Mouse (Mus musculus): ENCODE measurements around the gene Dip2c.

Gene Dip2c

DNA sequence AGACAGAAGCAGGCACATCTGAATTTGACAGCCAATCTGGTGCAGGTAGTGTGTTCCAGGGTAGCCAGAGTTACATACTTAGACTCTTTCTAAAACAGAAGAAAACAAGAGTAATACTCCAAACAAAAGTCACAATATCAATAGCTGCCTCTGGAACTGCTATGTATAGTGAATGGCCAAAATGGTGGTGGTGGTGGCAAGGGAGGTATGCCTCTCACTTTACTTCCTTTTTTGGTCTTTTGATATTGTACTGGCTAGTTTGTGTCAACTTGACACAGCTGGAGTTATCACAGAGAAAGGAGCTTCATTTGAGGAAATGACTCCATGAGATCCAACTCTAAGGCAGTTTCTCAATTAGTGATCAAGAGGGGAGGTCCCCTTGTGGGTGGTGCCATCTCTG is 148.1 kb downstream of the Dip2c start:
- no peak for DNase-seq

DNA sequence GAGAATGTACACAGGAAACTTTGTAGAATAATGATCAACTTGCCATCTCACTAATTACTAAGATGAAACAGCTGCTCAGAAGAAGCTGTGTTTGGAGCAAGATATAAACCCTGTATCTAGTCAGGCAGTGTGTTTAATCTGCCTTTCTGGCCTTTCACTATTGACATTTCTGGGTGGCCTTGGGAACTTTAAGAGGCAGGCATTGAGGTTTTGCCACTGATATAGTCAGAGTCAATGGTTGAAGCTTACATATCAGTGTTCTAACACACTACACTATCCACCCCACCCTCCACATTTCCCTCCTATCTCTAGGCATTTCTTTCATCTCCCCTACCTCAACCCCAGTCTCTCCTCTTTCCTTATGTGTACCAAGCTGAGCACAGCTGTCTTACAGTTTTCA is 149.9 kb downstream of the Dip2c start:
- no peak for DNase-seq

DNA sequence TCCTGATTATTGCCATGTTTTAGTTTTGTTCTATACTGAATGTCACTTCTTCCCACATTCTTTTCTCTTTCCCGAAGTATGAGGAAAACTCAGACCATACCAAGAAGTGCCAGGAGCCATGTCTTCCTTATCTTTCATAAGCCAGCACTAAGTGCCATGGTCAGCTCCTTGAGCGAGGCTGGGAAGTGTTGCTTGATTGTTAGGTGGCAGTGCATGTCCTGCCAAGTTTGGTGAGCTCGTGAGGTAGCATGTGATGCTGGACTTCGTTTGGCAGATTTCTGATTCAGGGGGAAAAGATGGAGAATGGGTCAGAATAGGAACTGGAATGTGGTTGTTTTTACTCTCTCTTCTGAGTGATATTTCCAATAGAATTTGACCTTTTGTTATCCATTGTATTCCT is 150.5 kb downstream of the Dip2c start:
- peak; percentile 14 to 29 for DNase-seq

DNA sequence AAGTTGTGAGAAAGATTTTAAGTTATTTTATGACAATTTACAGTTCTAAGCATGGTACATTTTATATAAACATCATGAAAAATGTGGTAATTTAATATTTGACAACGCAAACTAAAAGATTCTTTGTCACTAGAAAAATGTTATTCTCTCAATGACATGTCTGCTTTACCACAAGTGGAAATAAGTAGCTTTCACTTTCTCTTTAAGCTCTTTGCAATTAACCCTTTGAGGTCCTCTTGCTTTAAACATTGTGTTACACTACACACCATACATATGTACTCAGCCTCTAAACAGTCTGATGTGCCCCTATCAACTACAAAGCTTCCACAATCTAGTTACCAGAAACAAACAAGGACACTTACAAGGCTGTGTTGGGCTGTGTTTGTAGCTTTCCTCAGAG is 153.6 kb downstream of the Dip2c start:
- DNase-seq: no peak

DNA sequence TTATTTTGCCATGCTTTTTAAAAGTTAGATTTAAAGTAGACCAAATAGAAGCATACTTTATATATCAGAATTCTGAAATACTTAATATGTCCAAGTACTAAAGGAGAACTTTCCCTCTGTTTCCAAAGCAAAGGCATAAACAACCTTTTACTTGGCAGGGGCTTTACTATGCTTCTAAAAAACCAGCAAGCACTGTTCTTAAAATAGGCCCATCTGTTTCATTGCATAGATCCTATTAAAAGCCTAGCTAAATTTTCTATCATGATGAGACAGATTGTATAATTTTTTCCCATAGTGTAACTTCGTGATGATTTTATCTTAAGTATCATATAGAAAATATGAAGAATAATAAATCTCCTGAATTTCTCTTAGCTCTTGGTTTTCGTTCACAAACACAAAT is 154.4 kb downstream of the Dip2c start:
- no peak for DNase-seq

DNA sequence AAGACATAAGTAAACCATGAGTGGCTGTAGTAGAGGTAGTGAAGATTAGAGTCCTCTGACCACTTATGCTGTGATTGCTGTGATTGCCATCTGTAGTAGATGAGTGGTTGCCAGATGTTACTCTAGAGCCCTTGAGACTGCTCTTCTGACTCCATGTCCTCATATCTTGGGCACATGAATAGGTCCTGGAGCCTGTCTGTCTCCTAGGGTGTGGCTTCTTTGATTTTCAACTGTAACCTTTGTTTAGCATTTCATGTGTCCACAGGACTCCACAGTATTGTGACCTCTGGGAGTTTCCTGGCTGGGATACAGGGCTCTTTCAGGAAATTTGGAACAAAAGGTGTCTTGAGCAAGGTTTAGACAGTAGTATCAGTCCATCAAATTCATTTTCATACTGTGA is 155.1 kb downstream of the Dip2c start:
- no peak for DNase-seq

DNA sequence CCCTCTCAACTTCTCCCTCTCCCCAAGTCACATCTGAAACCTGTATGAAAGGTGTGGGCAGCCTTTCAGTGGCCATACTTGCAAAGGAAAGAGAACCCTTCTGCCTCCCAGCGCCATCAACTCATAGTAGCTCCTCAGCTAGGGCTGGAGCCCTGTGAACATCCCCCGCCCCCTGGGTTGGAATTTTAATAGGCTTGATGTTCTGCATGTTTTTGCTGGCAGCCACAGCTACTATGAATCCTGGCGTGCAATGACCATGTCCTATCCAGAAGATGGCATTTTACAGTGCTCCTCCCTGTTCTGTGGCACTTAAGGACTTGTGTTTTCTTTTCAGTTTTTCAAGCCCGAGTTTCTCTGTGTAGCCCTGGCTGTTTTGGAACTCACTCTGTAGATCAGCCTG is 166.7 kb downstream of the Dip2c start:
- no peak for DNase-seq

DNA sequence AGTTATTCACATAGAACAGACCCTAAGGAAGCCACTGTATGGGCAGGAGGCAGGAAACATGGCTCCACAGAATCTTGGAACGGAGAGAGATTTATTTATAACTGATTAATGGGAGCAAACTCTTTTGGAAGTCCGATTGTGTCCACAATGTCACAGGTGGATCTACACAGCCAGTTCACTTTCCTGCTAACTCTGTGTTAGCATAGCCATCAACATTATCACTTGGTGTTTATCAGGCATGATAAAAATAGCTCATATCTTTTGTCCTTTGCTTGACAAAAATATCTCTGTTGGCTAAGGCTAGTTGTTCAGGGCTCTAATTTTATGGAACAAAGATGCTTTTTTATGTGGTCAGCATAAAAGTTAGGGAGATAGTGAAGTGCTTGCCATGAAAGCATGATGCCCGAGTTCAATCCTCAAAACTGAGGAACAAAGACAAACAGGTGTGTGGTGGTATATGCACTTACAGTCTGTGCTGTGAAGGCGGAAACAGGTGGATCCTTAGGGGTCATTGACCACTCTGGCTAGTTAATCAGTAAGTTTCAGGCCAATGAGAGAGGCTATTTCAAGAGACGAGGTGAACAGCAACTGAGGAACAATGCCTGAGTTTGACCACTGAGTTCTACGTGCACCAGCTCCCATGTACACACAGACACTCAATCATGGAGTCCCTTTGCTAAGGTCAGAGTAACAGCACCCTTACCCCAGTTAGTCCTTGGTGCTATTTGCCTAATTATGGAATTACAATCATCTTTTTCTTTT is 169.4 kb downstream of the Dip2c start:
- no peak for DNase-seq

DNA sequence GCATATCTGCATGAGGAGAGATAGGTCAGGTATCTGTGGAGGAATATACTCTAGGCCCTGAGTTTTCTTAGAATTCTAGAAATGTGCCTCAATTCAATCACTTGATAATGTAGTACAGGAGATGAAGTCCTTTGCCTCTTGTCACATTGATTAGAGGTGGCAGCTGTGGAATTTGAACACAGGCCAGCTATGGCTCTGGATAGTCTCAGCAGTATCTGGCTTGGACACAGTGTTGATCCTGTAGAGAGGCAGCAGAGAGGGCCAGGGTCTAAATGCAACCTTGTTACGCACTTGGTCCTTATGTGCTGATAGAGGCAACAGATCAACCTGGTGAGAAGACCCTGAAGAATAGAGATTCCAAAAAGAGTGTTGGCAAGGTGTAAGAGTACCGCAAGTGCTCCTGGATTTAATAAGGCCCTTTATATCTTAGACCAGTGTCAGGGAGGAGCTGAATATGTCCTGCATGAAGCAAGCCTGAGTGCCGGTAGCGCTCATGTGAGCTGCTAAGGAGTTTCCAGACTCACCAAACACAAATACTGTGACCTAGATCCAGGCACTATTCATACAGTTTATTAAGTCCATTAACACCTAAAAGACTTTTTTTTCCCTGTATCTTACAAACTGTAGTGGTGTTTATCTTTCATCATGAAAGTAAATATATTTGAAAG is 170.3 kb downstream of the Dip2c start:
- no peak for DNase-seq

DNA sequence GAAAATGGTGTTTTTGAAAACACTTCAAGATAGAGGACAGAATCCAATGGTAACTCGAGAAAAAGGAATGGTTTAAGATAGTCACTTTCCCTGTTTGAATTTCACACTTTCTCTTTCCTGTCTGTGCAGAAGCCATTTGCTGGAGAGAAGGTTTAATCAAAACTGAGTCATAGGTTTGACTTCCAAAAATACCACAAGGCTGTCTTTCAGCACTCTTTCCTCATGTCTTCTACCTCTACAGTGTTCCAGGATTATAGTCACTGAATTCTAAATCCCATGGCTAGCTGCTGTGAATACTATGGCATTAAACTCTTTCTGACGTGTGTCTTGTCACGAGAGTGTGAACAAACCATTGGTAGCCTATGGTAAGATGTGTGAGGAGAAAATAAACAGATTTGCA is 173.9 kb downstream of the Dip2c start:
- no peak for DNase-seq

DNA sequence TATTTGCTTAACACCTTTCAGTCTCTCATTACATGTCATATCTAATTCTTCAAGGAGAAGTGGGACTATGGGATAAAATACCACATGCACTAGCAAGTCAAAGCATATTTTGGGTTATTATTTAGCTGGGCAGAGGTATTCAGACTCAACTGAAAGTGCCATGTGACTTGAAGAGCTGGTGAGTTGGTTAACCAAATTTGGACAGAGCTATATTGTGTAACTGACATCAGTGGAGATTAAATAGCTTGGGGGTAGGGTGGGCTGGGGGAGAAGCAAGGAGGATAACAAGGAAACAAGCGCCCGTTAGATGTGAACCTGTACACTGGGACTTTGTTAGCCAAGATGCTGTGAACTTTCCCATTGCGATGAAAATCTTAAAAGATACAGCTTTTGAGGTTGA is 175.6 kb downstream of the Dip2c start:
- no peak for DNase-seq

DNA sequence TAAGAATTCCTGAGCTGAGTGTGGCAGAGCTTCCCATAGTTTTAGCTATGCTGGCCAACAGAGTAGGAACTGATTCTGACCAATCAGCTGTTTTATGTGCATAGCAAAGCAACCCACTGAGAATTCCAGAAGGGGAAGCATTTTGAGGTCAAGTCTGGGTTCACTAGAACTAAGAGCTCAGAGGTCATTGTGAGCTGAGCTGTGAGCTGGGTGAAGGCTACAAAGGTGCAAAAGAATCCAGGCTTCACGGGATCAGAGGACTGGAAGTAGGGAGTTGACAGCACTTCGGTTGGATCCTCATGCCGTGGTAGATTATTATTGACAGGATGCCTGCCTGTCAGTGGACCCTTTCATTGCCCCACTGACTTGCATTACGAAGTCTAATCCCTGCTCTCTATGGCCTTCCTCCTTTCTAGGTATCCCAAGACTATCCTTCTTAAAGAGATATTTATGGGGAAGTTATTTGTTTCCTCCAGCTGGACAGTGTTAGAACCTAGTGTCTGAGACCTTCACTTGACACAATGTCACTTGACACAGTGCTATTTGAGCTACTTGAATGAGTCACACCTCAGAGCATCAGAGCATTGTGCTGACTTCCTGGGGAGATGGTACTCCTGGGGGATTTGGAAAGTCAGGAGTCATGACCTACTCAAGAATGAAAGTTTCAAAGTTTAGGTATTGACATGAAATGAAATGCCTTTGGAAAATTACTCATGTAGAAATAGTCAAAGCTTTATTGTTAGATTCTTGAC is 178.3 kb downstream of the Dip2c start:
- DNase-seq: no peak

DNA sequence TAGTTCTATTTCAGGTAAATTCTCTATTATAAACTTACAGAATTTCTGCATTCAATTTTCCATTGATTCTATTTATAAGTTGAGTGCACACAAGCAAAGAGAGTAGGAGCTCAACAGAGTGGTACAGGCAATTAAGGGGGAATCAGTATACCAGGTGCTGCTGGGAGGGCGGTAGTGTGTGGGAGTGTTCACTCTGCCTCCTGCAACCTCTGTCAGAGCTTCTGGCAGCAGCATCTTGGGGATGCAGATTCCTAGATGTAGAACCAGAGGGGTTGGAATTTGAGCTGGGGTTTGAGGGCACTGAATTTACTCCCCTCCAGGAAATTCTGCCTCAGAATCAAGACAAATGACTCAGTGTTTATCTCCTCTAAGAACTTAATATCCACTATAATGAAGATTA is 179.7 kb downstream of the Dip2c start:
- DNase-seq: no peak

DNA sequence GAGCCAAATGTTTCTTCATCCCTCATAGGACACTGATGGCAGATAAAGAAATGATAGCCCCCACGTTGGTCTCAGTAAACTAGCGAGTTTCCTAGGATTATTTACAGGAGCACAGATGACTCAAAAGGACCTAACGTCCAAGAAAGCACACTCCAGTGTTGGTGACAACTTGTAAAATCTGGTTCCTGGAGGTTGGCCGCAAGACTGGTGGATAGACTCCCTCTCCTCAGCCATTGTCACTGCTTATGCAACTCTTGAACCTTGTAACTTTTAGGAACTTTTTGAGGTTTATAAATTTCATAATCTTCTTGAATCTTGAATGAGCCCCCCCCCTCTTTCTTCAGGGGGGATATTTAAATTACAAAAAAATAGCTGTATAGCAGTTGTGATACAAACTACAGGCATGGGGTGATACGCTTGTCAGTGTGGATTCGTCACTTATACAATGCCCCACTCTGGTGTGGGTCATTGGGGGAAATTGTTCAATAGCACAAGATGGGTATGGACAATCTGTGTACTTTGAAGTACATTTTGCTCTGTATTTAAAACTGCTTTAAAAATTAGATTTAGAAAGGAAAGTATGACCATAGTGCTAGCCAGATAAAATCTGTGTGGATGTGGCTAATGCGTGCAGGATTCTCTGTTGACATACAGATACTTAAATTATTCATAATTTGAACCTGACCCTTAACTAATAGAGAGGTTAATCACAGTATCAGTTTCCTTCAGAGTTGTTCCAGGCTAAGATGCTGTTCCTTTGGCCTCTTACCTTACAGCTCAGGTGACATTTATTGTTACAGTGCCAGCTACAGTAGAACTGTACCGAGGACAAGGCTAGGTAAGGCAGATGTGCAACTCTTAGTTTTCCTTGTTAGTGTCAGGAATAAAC is 181.3 kb downstream of the Dip2c start:
- no peak for DNase-seq

DNA sequence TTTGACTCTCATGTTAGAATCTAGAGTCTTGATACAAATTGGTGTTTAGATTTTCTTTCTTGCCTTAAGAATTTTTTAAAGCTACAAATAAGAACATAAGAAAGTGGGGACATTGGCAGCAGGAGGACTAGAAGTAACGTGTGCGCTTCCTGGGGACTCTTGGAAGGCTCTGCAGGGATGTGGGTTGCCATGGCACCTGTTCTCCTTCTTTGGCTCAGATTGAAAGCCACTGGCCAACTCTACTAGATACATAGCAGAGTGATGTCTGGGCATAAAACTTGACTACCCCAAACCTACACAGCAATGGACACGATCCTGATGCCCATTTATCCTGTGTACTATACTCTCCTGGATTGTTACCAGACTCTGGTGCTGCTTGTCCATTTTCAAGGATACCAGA is 188.1 kb downstream of the Dip2c start:
- DNase-seq: no peak

DNA sequence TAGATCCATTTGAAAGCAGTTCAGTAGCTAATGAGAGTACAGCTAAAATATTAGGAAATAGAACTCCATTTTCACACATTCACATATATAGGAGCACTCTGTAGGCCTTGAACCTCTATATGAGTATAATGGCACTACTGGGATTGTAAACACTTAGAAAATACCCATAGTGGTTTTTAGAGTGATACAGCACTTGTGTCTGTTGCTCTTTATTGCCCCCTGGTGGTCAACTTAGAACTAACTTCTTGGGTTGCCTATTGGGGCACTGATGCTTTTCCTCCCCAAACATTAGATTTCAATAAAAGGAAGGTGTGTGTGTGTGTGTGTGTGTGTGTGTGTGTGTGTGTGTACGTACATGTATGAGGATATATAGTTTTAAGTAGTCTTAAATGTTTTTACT is 190.9 kb downstream of the Dip2c start:
- DNase-seq: peak in 1 of 2 experiments; percentile 72

DNA sequence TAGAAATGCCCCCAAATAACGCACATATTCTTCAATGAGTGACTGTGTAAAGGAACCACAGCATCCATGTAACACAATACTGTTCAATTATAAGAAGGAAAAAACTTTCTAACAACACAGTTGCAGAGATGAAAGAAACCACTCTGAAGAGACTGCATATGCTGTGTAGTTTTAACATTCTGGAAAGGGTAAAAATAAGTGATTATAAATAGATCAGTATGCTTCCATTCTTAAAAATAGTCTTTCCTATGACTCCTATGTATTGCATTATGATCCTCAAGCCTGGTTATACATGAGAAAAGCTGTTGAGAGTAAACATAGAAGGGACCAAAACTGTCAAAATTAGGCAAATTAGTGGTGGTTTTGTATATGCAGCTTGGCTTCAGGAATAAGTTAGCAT is 197.1 kb downstream of the Dip2c start:
- DNase-seq: no peak

DNA sequence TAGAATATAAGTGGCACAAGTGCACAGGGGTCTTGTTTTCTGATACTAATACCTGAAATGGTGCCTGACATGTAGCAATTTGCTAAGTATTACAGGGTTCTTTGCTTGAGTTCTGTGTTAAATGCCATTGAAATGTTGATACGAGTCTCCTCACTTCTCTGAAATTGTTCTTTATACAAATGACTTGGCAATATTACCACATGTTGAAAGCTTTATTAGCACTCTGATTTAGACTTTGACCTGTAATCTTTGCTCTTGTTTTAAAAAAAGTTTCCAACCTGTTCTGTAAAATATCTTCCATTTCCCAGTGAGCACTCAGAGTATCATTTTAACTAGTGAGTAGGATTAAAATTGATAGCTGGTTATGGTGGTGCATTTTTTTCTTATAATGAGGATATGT is 205.4 kb downstream of the Dip2c start:
- no peak for DNase-seq

DNA sequence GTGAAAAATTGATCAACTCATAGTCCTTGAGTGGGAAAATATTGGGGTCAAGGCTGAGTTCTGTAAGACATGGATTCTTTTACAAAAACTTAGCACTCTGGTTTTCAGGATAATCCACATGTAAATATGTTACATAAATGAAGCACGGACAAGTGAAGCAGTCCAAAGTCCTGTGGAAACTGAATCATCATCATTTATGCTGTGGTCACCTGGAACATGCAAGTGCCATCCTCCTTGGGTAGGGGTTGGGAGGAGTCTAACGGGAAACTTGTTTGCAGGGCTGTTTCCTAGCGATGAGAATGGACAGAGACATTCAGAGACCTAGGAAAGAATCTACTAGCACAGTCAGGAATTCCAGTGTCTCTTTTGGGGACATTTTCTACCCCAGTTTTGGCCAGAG is 213.4 kb downstream of the Dip2c start:
- DNase-seq: no peak

DNA sequence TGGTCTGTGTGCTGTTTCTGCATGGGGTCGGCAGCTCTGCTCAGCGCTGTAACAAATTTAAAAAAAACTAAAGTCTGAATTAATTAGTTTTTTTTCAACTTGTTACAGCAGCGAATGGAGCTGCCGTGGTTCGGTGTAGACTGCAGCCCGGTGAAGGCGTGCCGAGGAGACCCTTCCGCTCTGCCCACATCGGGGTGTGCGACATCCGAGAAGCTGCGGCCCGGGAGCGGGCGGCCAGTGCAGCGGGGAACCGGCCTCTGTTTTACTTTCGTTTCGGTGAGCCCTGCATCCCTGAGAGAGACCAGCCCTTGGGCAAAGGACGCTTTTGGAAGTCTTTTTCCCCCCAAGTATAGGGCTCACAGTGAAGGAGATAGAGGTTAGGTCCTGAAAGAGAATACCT is 218.4 kb downstream of the Dip2c start:
- peak; percentile 32 to 45 for DNase-seq

DNA sequence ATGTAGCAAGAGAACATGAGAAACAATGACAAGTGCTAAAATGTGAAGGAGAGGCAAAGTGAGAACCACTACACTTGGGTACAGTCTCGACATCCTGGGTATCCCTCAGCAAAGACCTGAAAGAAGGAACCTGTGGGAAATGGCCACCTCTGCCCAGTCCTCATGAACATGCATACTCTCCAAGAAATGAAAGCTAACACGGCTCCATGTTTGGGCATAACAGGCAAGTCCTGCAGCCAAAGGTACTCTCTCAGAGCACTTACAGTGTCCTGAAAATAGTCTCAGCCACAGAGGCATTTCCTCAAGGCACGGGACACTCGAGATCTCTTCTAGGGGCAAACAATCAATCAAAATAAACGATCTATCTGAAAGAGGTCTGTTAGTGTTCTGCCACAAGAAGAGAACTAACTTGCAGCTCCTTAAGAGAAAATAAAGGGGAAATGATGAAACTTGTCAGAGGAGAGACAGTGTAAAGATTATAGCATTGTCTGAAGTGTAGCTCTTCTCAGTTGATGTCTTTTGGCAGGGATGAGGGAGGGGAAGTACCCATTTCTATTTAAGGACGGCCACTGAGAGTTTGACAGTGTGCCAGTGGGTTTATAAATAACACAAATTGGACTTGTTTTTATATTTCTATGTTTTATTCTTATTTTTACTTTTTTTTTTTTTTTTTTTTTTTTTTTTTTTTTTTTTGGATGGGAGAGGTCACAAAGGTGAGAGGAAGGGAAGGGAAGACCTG is 228.0 kb downstream of the Dip2c start:
- DNase-seq: no peak

DNA sequence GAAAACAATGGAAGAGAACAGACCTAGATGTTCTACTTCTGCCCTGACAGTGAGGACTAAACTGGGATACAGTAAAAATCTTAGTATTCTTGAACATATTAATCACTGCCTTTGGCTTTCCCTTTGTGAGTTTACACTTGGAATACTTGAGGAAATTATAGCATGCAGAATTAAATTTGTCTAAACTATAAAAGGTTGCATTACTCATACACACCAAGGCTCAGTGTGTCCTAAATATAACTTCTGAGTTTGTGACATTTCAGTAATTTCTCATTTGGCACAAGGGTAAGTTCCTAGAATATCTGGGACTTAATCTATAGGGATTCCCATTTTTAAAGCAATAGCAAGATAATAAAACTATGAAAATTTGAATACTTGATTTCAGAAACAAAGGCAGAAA is 262.2 kb downstream of the Dip2c start:
- DNase-seq: no peak
